Mouse (Mus musculus) cerebellum, adult 18-20 months (tissue): ENCODE measurements around the gene H2-DMb2.
"Not testable (repeated sequence)": the region's sequence is repeated elsewhere in the genome, so short reads cannot be mapped to it uniquely, and the experiment has no call there.

Experiments
- DNase-seq, 2 experiments: peaks; one replicate each; pipeline ENCODE4 v3.0.0; 2021

Gene H2-DMb2

GRCm38 (mm10) chr17:34137601-34138000 is 5.5 kb upstream of the H2-DMb2 start:
- DNase-seq: no peak

- no peak for DNase-seq
Measured at GRCm38 (mm10) chr17:34138655-34139054, 4.5 kb upstream of the H2-DMb2 start.

- no peak for DNase-seq
Measured at GRCm38 (mm10) chr17:34139416-34139815, 3.7 kb upstream of the H2-DMb2 start.

- no peak for DNase-seq
Measured at GRCm38 (mm10) chr17:34140240-34140639, 2.9 kb upstream of the H2-DMb2 start.

GRCm38 (mm10) chr17:34141448-34141847 is 1.7 kb upstream of the H2-DMb2 start:
- no peak for DNase-seq

GRCm38 (mm10) chr17:34142456-34143010 is 574 bp upstream of the H2-DMb2 start:
- no peak for DNase-seq

GRCm38 (mm10) chr17:34143461-34143860 is 354 bp downstream of the H2-DMb2 start:
- DNase-seq: no peak

- not testable (repeated sequence) for DNase-seq
Measured at GRCm38 (mm10) chr17:34144221-34144620, 1.1 kb downstream of the H2-DMb2 start.

GRCm38 (mm10) chr17:34144960-34145371 is 1.9 kb downstream of the H2-DMb2 start:
- no peak for DNase-seq

GRCm38 (mm10) chr17:34152923-34153322 is 9.8 kb downstream of the H2-DMb2 start, which contains the start of gene H2-DMb1:
TSS of gene H2-DMb1 (plus strand) at chr17:34153072.
- DNase-seq: no peak

- no peak for DNase-seq
Measured at GRCm38 (mm10) chr17:34155534-34155933, 12.4 kb downstream of the H2-DMb2 start.

GRCm38 (mm10) chr17:34164202-34164895 is 21.2 kb downstream of the H2-DMb2 start:
- no peak for DNase-seq

- no peak for DNase-seq
Measured at GRCm38 (mm10) chr17:34165033-34165730, 22.1 kb downstream of the H2-DMb2 start.

GRCm38 (mm10) chr17:34169279-34169678 is 26.2 kb downstream of the H2-DMb2 start:
- peak; percentile 20 to 22 for DNase-seq

- no peak for DNase-seq
Measured at GRCm38 (mm10) chr17:34170487-34170876, 27.4 kb downstream of the H2-DMb2 start.

GRCm38 (mm10) chr17:34170877-34171498 is 27.9 kb downstream of the H2-DMb2 start:
- peak; percentile 74 to 83 for DNase-seq

GRCm38 (mm10) chr17:34172528-34172927 is 29.4 kb downstream of the H2-DMb2 start:
- DNase-seq: no peak

- DNase-seq: no peak
Measured at GRCm38 (mm10) chr17:34174075-34174474, 31.0 kb downstream of the H2-DMb2 start.

- DNase-seq: no peak
Measured at GRCm38 (mm10) chr17:34177179-34177578, 34.1 kb downstream of the H2-DMb2 start.

- no peak for DNase-seq
Measured at GRCm38 (mm10) chr17:34179019-34179418, 35.9 kb downstream of the H2-DMb2 start.

- no peak for DNase-seq
Measured at GRCm38 (mm10) chr17:34179913-34180859, 37.1 kb downstream of the H2-DMb2 start.

- DNase-seq: no peak
Measured at GRCm38 (mm10) chr17:34183564-34184219, 40.6 kb downstream of the H2-DMb2 start.
